Mouse (Mus musculus) cerebellum, adult 2 months (tissue): Measurements from ENCODE around the gene Nat8f1.

Source experiments
- CTCF ChIP-seq: fragments of 200-500 bp; IDR thresholded peaks from 2 replicates; pipeline ENCODE4 v1.5.1; 2011; ENCODE audit warnings: low read depth, mild to moderate bottlenecking, control low read depth, low read length, moderate library complexity, borderline replicate concordance; ENCODE audit not compliant: insufficient read depth
- POLR2A ChIP-seq: fragments of 200-500 bp; IDR thresholded peaks from 2 replicates; pipeline ENCODE4 v1.6.1; 2011; ENCODE audit warnings: low read length, control low read depth, borderline replicate concordance; ENCODE audit not compliant: insufficient read depth

DNA sequence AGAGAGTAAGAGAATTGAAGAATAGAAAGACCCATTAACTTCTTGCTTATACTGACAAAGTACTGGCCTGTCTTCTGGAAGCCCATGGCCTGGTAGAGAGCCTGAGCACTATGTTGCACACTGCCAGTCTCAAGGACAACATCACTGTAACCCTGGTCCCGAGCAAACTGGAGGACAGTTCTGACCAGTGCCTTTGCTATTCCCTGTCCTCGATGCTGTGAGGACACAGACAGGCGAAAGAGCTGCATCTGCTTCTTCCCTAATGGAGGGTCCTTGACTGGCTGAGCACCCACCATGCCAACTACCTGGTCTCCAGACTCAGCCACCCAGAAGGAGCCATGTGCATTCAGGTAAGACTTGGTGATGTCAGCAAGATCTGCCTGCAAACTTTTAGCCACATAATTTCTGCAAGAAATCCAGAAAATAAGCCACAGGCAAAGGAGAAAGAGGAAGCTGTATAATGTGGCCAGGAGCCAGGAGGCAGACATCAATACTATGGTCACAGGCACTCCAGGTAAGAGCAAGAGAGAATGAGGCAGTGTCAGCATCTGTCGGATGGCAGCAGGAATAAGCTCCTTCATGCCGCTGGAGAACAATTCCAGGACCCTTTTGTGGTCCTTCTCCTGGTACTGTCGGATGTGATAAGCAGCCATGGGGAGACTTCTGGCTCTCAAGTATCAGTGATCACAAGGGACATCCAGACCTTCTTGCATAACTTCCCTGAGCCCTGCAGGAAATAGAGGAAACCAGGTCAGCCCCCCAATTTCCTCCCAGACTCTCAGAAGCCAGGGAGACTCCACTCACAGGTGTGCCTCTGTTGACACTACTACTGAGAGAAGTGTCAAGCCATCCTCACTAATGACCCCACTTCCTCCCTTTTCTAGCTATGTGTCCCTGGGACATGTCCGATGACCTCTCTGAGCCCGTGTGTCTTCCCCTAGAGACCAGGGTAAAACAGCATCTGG, 47.5 kb downstream of the Nat8f1 start:
- no peak for TF ChIP-seq POLR2A
- no peak for TF ChIP-seq CTCF
